Mouse (Mus musculus): ENCODE results near the gene Ccm2.
A peak's percentile ranks its signal among the peaks of the same experiment; 100 is the strongest.
"Not testable (repeated sequence)": the region's sequence is repeated elsewhere in the genome, so short reads cannot be mapped to it uniquely, and the experiment has no call there.

Gene Ccm2

GRCm38 (mm10) chr11:6546205-6547013 lies at the start of gene Ccm2:
Gene Ccm2 (plus strand): TSS chr11:6546887.
- peak; percentile 96 for DNase-seq

GRCm38 (mm10) chr11:6497311-6497948 lies 49.3 kb upstream of the Ccm2 start:
- peak; percentile 67 for DNase-seq

GRCm38 (mm10) chr11:6502506-6502905 lies 44.2 kb upstream of the Ccm2 start:
- DNase-seq, result no peak

DNA sequence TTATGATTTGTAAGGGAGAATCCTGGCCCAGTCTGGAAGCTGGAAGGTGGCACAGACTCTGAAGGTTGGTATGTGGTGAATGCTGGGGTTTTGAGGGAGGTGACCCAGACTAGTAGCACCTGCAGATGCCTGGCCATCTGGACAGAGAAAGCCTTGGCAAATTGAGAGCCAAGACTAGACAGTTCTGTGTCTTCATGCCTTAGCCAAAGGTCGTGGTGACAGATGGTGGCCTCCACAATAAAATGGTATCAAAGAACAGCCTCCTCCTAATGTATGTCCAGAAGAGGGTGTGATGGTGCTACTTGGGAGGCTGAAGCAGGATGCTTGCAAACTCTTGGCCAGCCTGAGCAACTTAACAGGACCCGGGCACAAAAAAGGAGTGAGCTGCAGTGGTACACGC lies 42.5 kb upstream of the Ccm2 start:
- peak; percentile 87 for DNase-seq

GRCm38 (mm10) chr11:6504689-6505088 lies 42.0 kb upstream of the Ccm2 start:
- no peak for DNase-seq

DNA sequence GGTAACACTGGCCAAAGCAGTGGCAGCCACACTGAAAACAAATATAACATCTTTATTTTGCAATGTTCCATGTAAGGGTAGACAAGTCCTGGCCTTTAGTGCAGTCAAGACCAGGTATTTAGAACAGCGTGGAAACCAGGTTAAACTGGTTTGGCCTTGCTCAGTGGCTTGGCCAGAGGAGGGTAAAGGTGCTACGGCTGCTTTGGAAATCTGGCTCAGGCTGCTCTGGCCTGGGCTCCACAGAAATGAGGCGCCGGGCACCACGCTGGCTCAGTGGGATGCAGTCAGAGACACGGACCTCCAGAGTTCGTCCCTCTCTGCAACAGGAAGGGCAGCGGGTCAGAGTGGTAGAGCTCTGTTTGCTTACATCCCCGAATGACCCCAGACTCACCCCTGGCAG lies 40.2 kb upstream of the Ccm2 start:
- no peak for DNase-seq

DNA sequence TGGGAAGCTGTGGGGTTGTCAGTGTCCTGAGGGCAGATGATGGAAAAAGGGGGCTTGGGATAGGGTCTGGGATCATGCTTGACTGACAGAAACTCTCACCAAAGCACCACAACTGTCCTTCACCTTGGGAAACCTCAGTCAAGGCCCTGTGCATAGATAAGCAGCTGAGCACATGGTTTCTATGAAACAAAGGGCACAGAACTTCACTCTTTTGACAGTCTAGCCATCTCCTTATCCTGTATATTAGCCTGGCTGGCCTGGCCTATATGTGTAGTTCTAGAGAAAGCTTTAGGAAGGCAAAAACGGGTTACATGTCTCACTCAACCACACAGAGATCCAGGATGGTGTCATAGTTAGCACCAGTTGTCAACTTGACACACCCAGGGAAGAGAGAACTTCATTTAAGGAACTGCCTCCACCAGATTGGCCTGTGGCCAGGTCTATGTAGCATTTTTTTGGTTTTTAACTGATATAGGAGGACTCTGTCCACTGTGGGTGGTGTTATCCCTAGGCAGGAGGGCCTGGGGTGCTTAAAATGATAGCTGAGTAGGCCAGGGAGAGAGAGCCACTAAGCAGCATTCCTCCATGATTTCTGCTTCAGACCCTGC lies 38.3 kb upstream of the Ccm2 start:
- no peak for DNase-seq

DNA sequence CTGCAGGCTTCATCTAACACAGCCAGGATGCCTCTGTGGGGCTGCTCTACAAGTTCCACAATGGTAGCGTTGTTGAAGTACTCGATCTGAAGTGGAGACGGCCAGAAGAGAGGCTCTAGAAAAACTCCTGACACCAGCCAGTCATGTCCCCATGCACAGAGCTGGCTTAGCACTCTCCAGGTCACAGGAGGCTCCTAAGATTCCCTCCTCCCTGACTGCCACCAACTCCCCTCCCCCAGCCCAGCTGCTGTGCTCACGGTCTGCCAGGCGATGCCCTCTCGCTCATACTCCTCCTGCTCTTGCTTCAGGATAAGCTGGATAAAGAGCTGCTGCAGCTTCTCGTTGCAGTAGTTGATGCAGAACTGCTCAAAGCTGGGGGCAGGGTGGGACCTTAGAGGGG lies 31.9 kb upstream of the Ccm2 start:
- DNase-seq, result no peak

- no peak for DNase-seq
Observed at GRCm38 (mm10) chr11:6519491-6520033, 27.1 kb upstream of the Ccm2 start.

DNA sequence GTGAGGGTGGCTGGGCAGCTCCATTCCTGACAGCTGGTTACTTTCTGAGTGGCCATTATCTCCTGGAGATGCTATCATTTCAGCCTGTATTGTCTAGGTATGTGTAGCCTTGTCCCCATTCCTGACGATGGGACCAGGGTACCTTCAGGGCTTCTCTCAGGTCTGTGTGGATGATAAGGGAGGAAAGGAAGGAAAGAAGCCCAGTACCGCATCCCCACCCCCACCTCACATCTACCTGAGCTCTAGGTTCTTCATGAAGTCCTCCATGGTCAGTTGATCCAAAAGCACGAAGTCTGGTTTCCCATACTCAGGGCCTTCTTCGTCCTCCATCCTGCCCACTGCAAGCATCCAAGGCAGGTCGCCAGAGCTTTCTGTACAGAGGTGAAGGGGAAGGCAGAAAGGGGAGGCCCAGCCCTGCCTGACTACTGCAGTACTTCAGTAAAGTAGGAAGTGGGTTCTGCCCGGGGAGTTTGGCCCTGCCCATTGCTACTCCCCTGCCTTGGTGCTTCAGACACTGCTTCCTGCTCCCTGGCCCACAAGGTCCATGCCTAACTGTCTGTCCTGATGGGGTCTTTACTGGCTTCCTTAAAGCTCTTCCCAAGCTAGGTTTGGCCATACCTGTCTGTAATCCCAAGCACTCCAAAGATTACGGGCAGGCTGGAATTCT lies 26.0 kb upstream of the Ccm2 start, which contains the start of gene Myo1g:
Myo1g (minus strand) TSS at position 459 of the 667 bp plus-strand sequence.
- DNase-seq, result no peak

DNA sequence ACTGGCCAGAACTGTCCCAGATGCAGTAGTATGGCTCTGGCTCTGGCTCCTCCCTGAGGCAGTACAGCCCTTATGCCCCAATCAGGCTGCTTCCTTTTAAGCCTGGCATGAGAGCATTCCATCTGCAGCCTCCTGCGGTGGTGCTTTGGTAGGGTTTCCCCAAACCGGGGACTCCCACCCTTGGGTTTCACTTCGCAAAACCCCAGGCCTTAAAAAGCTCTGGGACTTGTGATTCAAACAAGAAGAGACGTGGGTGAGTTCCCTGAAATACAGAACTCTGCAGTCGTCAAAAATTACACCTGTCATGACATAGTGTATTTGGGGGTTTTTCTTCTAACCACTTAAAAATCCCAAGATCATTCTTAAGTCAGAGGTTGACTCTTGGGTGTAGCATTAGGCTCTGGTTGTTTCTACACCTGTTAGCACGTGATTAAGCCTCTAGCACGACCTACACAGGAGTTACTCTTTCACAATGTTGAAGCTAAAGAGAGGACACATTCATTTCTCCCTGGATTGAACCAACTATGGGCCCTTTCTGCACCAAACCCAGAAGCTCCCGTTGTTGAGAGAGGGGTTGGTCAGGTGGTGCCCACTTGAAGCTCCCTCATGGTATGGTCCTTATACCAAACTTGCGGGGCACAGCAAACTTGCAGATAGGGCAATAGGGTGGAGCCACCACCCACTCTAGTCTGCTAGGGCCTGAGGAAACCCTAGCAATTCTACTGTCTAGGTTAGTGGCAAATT lies 23.7 kb upstream of the Ccm2 start:
- no peak for DNase-seq

DNA sequence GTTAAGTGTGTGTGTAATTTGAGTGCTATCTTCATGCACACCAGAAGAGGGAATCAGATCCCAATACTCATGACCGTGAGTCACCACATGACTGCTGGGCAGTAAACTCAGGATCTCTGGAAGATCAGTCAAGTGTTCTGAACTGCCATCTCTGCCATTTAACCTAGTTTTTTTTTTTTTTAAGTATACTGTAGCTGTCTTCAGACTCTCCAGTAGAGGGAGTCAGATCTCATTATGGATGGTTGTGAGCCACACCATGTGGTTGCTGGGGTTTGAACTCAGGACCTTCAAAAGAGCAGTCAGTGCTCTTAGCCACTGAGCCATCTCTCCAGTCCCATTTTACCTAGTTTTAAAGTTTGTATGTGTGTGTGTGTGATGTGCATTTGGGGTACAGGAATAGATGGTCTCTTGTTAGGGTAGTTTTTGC lies 23.0 kb upstream of the Ccm2 start:
- DNase-seq, result no peak

GRCm38 (mm10) chr11:6524165-6524879 lies 22.4 kb upstream of the Ccm2 start:
- DNase-seq, result no peak

GRCm38 (mm10) chr11:6524880-6525238 lies 21.8 kb upstream of the Ccm2 start:
- DNase-seq, result no peak

GRCm38 (mm10) chr11:6525241-6525640 lies 21.4 kb upstream of the Ccm2 start:
- DNase-seq, result no peak

DNA sequence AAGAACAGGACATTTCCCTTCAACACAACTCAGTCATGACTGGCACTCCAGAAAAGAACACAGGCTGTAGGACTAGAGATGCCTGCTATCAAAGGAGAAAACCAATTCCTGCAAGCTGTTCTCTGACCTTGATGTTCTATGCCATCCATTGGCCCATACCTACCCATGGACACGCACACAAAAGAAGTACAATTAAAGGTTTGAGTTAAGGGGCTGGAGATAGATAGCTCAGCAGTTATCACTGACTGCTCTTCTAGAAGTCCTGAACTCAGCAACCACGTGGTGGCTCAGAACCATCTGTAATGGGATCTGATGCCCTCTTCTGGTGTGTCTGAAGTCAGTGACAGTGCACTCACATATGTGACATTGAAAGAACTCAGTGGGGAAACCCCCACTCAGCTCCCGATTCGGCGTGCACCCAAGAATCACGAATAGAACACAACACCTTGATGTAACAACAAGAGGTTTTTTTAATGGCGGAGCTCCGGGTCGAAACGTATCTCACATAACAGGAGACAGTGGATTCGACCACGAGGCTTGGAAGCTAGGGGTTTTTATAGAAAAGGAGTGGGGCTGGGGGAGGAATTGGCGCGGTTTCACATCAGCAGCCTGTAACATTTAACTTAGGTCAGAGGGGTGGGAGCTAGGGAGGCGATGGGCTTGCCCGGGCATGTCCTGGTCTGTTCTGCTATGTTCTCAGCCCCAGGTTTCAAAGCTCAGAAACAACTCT lies 20.0 kb upstream of the Ccm2 start:
- DNase-seq, result not testable (repeated sequence)

GRCm38 (mm10) chr11:6527256-6528185 lies 19.2 kb upstream of the Ccm2 start:
- no peak for DNase-seq

DNA sequence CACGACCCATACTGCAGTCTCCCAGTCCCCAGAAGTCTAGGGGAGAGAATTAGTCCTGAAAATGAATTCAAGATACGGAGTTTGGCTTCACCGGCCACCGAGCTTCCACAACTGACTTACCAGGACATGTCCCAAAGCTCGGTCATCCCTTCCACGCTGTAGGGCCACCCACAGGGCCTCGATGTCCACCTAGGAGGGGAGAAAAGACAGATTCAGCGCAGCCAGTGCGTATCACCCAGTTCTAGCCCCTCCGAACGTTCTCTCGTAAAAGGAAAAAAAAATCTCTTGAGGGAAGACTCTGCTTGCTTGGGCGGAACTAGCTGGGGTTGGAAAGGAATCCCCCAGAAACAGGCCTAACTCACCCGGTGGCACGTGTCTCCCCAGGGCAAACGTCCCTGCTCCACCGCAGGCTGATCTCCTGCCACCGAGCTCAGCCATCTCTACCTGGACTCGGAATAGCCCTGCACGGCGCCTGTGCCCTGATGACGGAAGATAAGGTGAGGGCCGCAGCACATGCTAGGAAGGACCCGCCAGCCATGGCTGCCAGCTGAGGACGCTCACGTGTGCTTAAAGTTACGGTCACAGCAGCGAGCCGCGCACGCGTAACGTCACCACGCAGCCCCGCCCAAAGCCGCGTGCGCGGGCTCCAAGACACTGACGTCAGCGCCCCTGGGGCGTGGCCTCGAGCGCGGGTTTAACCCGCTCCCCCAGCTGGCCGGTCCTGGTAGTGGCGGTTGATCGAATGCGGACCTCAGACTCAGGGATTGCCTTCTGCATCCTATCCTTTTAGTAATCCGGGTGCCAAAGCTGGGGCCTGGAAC lies 18.3 kb upstream of the Ccm2 start:
- peak; percentile 96 for DNase-seq

DNA sequence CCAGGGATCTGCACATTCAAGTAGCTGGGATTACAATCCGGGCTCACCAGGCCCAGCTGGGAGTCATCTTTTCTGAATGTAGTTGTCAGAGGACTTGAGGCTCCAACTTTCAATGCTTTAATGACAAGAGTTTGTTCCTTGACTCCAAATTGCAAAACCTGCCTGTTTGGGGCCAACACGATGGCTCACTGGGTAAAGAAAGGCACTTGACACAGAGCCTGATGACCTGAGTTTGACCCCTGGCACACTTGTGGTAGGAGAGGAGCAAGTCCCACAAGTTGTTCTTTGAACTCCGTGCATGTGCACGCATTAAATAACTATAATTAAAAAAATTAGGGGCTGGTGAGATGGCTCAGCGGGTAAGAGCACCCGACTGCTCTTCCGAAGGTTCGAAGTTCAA lies 16.7 kb upstream of the Ccm2 start:
- no peak for DNase-seq
